Mouse (Mus musculus) embryonic facial prominence, embryonic 13.5 days (tissue): ENCODE results near the gene Cd9. TPM values are rescaled to one million over a fixed set of nuclear protein-coding genes. Genes with fewer than 3 reads are reported as not detected.

Experiments
- ATAC-seq: fragments of 200-750 bp; cut with Nextera tagmentation; 2 replicates; pipeline ENCODE4 v1.8.0; 2017; ENCODE audit warnings: low read depth; ENCODE audit not compliant: insufficient number of reproducible peaks, insufficient read depth, low FRiP score, low TSS enrichment
- H3K27ac ChIP-seq: fragments of 300-500 bp; sonication (generic); 2 replicates; pipeline ENCODE4 v1.5.1; 2015; ENCODE audit warnings: moderate library complexity, mild to moderate bottlenecking, inconsistent platforms
- H3K27me3 ChIP-seq: fragments of 300-500 bp; sonication (generic); 2 replicates; pipeline ENCODE4 v1.6.1; 2015; ENCODE audit warnings: mild to moderate bottlenecking, inconsistent platforms
- H3K36me3 ChIP-seq: fragments of 300-500 bp; sonication (generic); 2 replicates; pipeline ENCODE4 v1.6.1; 2015; ENCODE audit warnings: mild to moderate bottlenecking, inconsistent platforms
- H3K4me1 ChIP-seq: fragments of 300-500 bp; sonication (generic); 2 replicates; pipeline ENCODE4 v1.6.1; 2015; ENCODE audit warnings: inconsistent platforms
- H3K4me2 ChIP-seq: fragments of 300-500 bp; sonication (generic); 2 replicates; pipeline ENCODE4 v1.6.1; 2015; ENCODE audit warnings: moderate library complexity, mild to moderate bottlenecking, inconsistent platforms
- H3K4me3 ChIP-seq: fragments of 300-500 bp; sonication (generic); 2 replicates; pipeline ENCODE4 v1.5.1; 2015; ENCODE audit warnings: mild to moderate bottlenecking, inconsistent platforms
- H3K9ac ChIP-seq: fragments of 300-500 bp; sonication (generic); 2 replicates; pipeline ENCODE4 v1.6.1; 2015; ENCODE audit warnings: mild to moderate bottlenecking, inconsistent platforms
- H3K9me3 ChIP-seq: fragments of 300-500 bp; sonication (generic); 2 replicates; pipeline ENCODE4 v1.6.1; 2016; ENCODE audit warnings: inconsistent platforms
- WGBS: fragments of 180-500 bp; shearing (Covaris S2); methylation state at CpG from one replicate; pipeline ENCODE4 v1.1.7; 2015; ENCODE audit warnings: mixed read lengths; 5-methylcytosine and 5-hydroxymethylcytosine counted together
- polyA plus RNA-seq: library from polyadenylated mRNA; unstranded; fragments of >200 nt; fragmentation: Nextera tagmentation; extraction: Ambion mirVana; gene quantifications from 2 replicates; pipeline ENCODE4 v1.2.1, GENCODE M21; 2015

Gene Cd9
- polyA plus RNA-seq, 1 experiment from 2014 or later = 160 TPM

GRCm38 (mm10) chr6:125481667-125482390 is 12.8 kb downstream of the Cd9 start:
- ATAC-seq = no peak
- Histone ChIP-seq H3K4me1 (peaks cover 71% of the 10 kb centered on the region), H3K4me2 (peak overlapping the region; percentile 37; the same call in 1 of the 2 replicates), H3K27ac (peak overlapping the region; percentile 84), H3K36me3 (no peaks in the 10 kb centered on the region), H3K9me3 (no peaks in the 10 kb centered on the region), H3K4me3 (no peak overlapping the region), H3K27me3 (no peaks in the 10 kb centered on the region), H3K9ac (no peak overlapping the region)
- 43% methylated on average over 7 of the region's 7 CpGs for WGBS

GRCm38 (mm10) chr6:125480396-125481361 is 13.9 kb downstream of the Cd9 start:
- Histone ChIP-seq H3K4me1 (peaks cover 78% of the 10 kb centered on the region), H3K36me3 (no peaks in the 10 kb centered on the region), H3K27me3 (no peaks in the 10 kb centered on the region), H3K27ac (peak overlapping the region; percentile 84), H3K4me3 (no peak overlapping the region), H3K9ac (peak overlapping the region; percentile 41; the same call in 1 of the 2 replicates), H3K9me3 (no peaks in the 10 kb centered on the region), H3K4me2 (peak overlapping the region; percentile 37)
- WGBS = 30% methylated on average over 12 of the region's 12 CpGs
- peak; percentile 16; the same call in 1 of the 2 replicates for ATAC-seq

GRCm38 (mm10) chr6:125479359-125479758 is 15.2 kb downstream of the Cd9 start:
- H3K36me3 ChIP-seq = no peaks in the 10 kb centered on the region
- H3K27ac ChIP-seq = peak overlapping the region; percentile 22; the same call in 1 of the 2 replicates
- no peaks in the 10 kb centered on the region for H3K9me3 ChIP-seq
- no peaks in the 10 kb centered on the region for H3K27me3 ChIP-seq
- H3K4me1 ChIP-seq = peaks cover 82% of the 10 kb centered on the region
- no peak overlapping the region for H3K4me3 ChIP-seq
- no peak overlapping the region for H3K9ac ChIP-seq
- H3K4me2 ChIP-seq = no peak overlapping the region
- no peak for ATAC-seq
- 88% methylated on average over 9 of the region's 9 CpGs for WGBS

GRCm38 (mm10) chr6:125478135-125479128 is 16.2 kb downstream of the Cd9 start:
- Histone ChIP-seq H3K36me3 (no peaks in the 10 kb centered on the region), H3K27ac (peak overlapping the region; percentile 76), H3K4me1 (peaks cover 73% of the 10 kb centered on the region), H3K4me3 (no peak overlapping the region), H3K4me2 (no peak overlapping the region), H3K27me3 (no peaks in the 10 kb centered on the region), H3K9me3 (no peaks in the 10 kb centered on the region), H3K9ac (no peak overlapping the region)
- no peak; the same call in 1 of the 2 replicates for ATAC-seq
- WGBS = 63% methylated on average over 16 of the region's 16 CpGs

GRCm38 (mm10) chr6:125476826-125477589 is 17.6 kb downstream of the Cd9 start:
- Histone ChIP-seq H3K27me3 (no peaks in the 10 kb centered on the region), H3K9me3 (no peaks in the 10 kb centered on the region), H3K9ac (no peak overlapping the region), H3K4me3 (no peak overlapping the region), H3K4me2 (no peak overlapping the region; the same call in 1 of the 2 replicates), H3K4me1 (peaks cover 58% of the 10 kb centered on the region), H3K36me3 (no peaks in the 10 kb centered on the region), H3K27ac (peak overlapping the region; percentile 76)
- no peak for ATAC-seq
- WGBS = 63% methylated on average over 9 of the region's 9 CpGs

GRCm38 (mm10) chr6:125476090-125476489 is 18.5 kb downstream of the Cd9 start:
- ATAC-seq = no peak
- no peak overlapping the region for H3K4me3 ChIP-seq
- H3K36me3 ChIP-seq = 0 out of 2 replicates have a peak, but pooled peaks cover 6% of the 10 kb centered on the region
- H3K9ac ChIP-seq = 0 out of 2 replicates have a peak overlapping the region, but pooled peaks have one; percentile 21
- no peak overlapping the region for H3K4me2 ChIP-seq
- 35% methylated on average over 8 of the region's 8 CpGs for WGBS
- H3K27me3 ChIP-seq = no peaks in the 10 kb centered on the region
- H3K4me1 ChIP-seq = peaks cover 52% of the 10 kb centered on the region
- peak overlapping the region; percentile 76 for H3K27ac ChIP-seq
- no peaks in the 10 kb centered on the region for H3K9me3 ChIP-seq

- no peak overlapping the region for H3K4me3 ChIP-seq
- no peak overlapping the region for H3K4me2 ChIP-seq
- H3K4me1 ChIP-seq = peaks cover 43% of the 10 kb centered on the region
- no peaks in the 10 kb centered on the region for H3K27me3 ChIP-seq
- H3K27ac ChIP-seq = 0 out of 2 replicates have a peak overlapping the region, but pooled peaks have one; percentile 24
- no peaks in the 10 kb centered on the region for H3K9me3 ChIP-seq
- no peak overlapping the region for H3K9ac ChIP-seq
- 15% methylated on average over 1 of the region's 1 CpGs for WGBS
- ATAC-seq = no peak
- 0 out of 2 replicates have a peak, but pooled peaks cover 11% of the 10 kb centered on the region for H3K36me3 ChIP-seq
These were observed 19.4 kb downstream of the Cd9 start for GRCm38 (mm10) chr6:125475184-125475583.

- Histone ChIP-seq H3K9me3 (no peaks in the 10 kb centered on the region), H3K27me3 (no peaks in the 10 kb centered on the region), H3K4me3 (no peak overlapping the region), H3K9ac (no peak overlapping the region), H3K36me3 (peaks cover 15% of the 10 kb centered on the region; the same call in 1 of the 2 replicates), H3K4me1 (peaks cover 45% of the 10 kb centered on the region), H3K27ac (no peak overlapping the region), H3K4me2 (no peak overlapping the region)
- 86% methylated on average over 5 of the region's 5 CpGs for WGBS
- no peak for ATAC-seq
These were observed 20.7 kb downstream of the Cd9 start for GRCm38 (mm10) chr6:125473939-125474338.

GRCm38 (mm10) chr6:125473321-125473721 is 21.3 kb downstream of the Cd9 start:
- no peaks in the 10 kb centered on the region for H3K9me3 ChIP-seq
- no peak overlapping the region for H3K27ac ChIP-seq
- ATAC-seq = no peak
- no peak overlapping the region for H3K4me3 ChIP-seq
- H3K27me3 ChIP-seq = no peaks in the 10 kb centered on the region
- peaks cover 15% of the 10 kb centered on the region; the same call in 1 of the 2 replicates for H3K36me3 ChIP-seq
- WGBS = 88% methylated on average over 9 of the region's 9 CpGs
- H3K4me1 ChIP-seq = peaks cover 47% of the 10 kb centered on the region
- no peak overlapping the region for H3K4me2 ChIP-seq
- H3K9ac ChIP-seq = no peak overlapping the region

- H3K9me3 ChIP-seq = no peaks in the 10 kb centered on the region
- 76% methylated on average over 4 of the region's 4 CpGs for WGBS
- peaks cover 15% of the 10 kb centered on the region; the same call in 1 of the 2 replicates for H3K36me3 ChIP-seq
- H3K27ac ChIP-seq = no peak overlapping the region
- no peak overlapping the region for H3K4me3 ChIP-seq
- H3K27me3 ChIP-seq = no peaks in the 10 kb centered on the region
- H3K4me2 ChIP-seq = no peak overlapping the region
- peaks cover 46% of the 10 kb centered on the region for H3K4me1 ChIP-seq
- no peak overlapping the region for H3K9ac ChIP-seq
- ATAC-seq = no peak
These were observed 22.7 kb downstream of the Cd9 start for GRCm38 (mm10) chr6:125471921-125472320.
